Mouse (Mus musculus) cerebellum, postnatal 25 days (tissue): ENCODE results near the gene Thbs4.

ENCODE experiments used
- DNase-seq, 2 experiments: peaks; one replicate each; pipeline ENCODE4 v3.0.0; 2021; ENCODE audit warnings: mixed read lengths in 2 of 2

Gene Thbs4

DNA sequence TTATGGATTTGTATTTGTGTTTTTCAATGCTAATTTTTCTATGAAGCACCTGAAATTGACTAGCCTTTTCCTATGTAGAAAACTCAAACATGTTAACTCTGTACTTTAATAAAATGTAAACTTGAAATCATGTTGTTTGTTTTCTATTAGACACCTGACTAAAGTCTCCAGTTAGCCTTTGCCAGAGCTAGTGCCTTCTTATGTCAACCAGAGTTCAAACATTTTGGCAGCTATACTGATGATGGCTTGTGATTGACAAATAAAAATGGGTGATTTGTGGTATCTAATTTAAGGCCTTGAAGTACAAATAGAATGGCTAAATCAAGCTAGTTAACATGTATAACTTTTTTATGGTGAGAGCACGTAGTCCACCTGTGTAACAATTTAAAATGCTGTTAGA lies 82.8 kb downstream of the Thbs4 start:
- DNase-seq: no peak

DNA sequence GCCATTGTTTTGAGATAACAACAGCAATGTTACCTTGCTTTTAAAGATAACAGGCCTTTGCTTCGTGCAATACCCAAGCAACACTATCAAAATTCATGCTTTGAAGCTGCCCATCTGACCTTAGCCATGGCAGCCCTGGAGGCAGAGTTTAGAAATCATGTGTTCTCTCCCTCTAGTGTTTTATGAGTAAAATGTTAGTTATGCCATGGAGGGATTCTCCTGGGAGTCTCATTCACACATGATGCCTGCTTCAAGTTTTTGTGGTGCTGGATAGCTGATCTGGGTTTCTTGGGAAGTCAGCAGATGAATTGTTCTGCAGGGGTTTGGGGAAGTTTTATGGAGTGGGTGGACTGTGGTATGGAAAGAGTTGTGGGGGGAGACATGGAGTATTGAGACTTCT lies 84.3 kb downstream of the Thbs4 start:
- no peak for DNase-seq

- no peak for DNase-seq
Measured at GRCm38 (mm10) chr13:92709535-92709934, 85.1 kb downstream of the Thbs4 start.

- no peak for DNase-seq
Measured at GRCm38 (mm10) chr13:92708466-92708865, 86.2 kb downstream of the Thbs4 start.

DNA sequence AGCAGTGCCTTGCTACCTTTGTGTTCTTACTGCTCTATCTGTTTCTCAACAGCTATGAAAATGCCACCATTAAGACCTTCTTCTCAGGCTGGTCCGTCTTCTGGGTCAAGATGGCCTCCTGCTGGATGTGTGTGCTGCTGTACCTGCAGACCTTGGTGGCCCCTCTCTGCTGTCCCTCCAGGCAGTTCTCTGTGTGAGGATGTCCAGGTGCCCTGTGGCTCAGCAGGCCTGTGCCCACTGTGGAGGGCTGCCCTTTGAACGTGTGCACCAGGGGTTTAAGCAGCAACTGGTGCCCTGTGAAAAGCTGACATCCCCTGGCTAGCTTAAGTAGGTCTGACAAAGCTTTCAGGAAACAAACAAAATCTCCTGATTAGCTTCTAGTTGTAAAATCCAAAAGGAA lies 86.7 kb downstream of the Thbs4 start:
- DNase-seq: no peak

DNA sequence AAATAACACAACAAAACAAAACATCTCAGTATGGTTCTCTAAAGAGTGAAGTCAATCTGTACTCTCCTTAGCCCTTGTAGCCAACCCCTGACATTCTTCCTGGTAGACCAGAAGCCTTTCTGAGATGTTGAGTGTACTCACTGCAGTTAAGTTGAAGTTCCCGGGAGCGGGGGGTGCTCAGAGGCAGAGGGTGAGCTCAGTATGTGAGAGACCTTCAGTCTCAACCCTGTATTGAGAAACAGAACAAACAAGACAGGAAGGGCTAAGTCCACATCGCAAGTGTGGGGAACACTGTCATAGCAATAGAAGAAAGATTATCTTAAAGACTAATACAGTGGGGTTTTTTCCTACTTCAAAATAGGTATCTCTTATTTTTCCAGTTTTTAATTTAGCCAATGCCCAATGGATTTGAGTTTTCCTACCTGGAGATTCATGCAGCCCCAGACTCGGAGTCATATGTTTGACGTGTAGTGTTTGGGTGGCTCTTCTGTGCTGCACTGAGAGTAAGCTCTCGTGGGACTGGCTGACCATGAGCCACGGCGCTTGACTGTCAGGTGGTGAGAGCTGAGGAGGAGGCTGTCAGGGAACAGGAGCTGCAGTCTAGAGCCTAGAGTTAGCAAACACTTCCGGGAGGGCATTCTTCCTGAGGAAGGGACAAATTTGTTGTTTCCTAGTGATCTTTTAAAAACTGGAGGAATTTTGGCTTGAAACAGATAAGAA lies 88.1 kb downstream of the Thbs4 start:
- DNase-seq: no peak

- no peak for DNase-seq
Measured at GRCm38 (mm10) chr13:92705016-92705535, 89.5 kb downstream of the Thbs4 start.

- no peak for DNase-seq
Measured at GRCm38 (mm10) chr13:92704189-92704588, 90.4 kb downstream of the Thbs4 start.

GRCm38 (mm10) chr13:92703241-92704027 lies 91.2 kb downstream of the Thbs4 start:
- peak; percentile 22 to 58 for DNase-seq

GRCm38 (mm10) chr13:92702035-92702434 lies 92.6 kb downstream of the Thbs4 start:
- no peak for DNase-seq
